Mouse (Mus musculus): ENCODE measurements around the gene Depdc1b. TPM values are rescaled to one million over a fixed set of nuclear protein-coding genes. Genes with fewer than 3 reads are reported as not detected.

Gene Depdc1b
- polyA plus RNA-seq, 1 experiment from 2014 or later = 4.0 TPM

GRCm38 (mm10) chr13:108335257-108336003, 19.3 kb downstream of the Depdc1b start:
- H3K9ac ChIP-seq = no peak overlapping the region
- no peak for ATAC-seq (ENCODE audit: extremely low read depth, insufficient number of reproducible peaks, low FRiP score, low TSS enrichment)
- WGBS = 76% methylated on average over 15 of the region's 15 CpGs
- no peak overlapping the region for H3K27ac ChIP-seq (replicated peaks)
- peaks cover 4% of the 10 kb centered on the region; the same call in 1 of the 2 replicates for H3K36me3 ChIP-seq
- no peaks in the 10 kb centered on the region for H3K9me3 ChIP-seq
- H3K4me3 ChIP-seq = no peak overlapping the region
- no peak overlapping the region for H3K4me2 ChIP-seq
- no peaks in the 10 kb centered on the region for H3K27me3 ChIP-seq (replicated peaks)
- H3K4me1 ChIP-seq = 0 out of 2 replicates have a peak, but pooled peaks cover 5% of the 10 kb centered on the region

GRCm38 (mm10) chr13:108336192-108336591, 20.1 kb downstream of the Depdc1b start:
- ATAC-seq (ENCODE audit: extremely low read depth, insufficient number of reproducible peaks, low FRiP score, low TSS enrichment) = no peak
- Histone ChIP-seq H3K4me1 (0 out of 2 replicates have a peak, but pooled peaks cover 5% of the 10 kb centered on the region), H3K27ac (replicated peaks) (no peak overlapping the region), H3K9me3 (no peaks in the 10 kb centered on the region), H3K4me3 (no peak overlapping the region), H3K27me3 (replicated peaks) (no peaks in the 10 kb centered on the region), H3K36me3 (peaks cover 4% of the 10 kb centered on the region; the same call in 1 of the 2 replicates), H3K4me2 (no peak overlapping the region), H3K9ac (no peak overlapping the region)
- WGBS = 87% methylated on average over 11 of the region's 11 CpGs

- no peak overlapping the region for H3K9ac ChIP-seq
- ATAC-seq (ENCODE audit: extremely low read depth, insufficient number of reproducible peaks, low FRiP score, low TSS enrichment) = no peak
- no peaks in the 10 kb centered on the region for H3K27me3 ChIP-seq (replicated peaks)
- no peak overlapping the region for H3K4me2 ChIP-seq
- H3K4me3 ChIP-seq = no peak overlapping the region
- no peaks in the 10 kb centered on the region for H3K36me3 ChIP-seq
- H3K27ac ChIP-seq (replicated peaks) = no peak overlapping the region
- 0 out of 2 replicates have a peak, but pooled peaks cover 5% of the 10 kb centered on the region for H3K4me1 ChIP-seq
- 82% methylated on average over 6 of the region's 6 CpGs for WGBS
- no peaks in the 10 kb centered on the region for H3K9me3 ChIP-seq
These were observed 21.2 kb downstream of the Depdc1b start for GRCm38 (mm10) chr13:108337340-108337739.

- no peaks in the 10 kb centered on the region for H3K9me3 ChIP-seq
These were observed 22.1 kb downstream of the Depdc1b start for GRCm38 (mm10) chr13:108338076-108338836.

DNA sequence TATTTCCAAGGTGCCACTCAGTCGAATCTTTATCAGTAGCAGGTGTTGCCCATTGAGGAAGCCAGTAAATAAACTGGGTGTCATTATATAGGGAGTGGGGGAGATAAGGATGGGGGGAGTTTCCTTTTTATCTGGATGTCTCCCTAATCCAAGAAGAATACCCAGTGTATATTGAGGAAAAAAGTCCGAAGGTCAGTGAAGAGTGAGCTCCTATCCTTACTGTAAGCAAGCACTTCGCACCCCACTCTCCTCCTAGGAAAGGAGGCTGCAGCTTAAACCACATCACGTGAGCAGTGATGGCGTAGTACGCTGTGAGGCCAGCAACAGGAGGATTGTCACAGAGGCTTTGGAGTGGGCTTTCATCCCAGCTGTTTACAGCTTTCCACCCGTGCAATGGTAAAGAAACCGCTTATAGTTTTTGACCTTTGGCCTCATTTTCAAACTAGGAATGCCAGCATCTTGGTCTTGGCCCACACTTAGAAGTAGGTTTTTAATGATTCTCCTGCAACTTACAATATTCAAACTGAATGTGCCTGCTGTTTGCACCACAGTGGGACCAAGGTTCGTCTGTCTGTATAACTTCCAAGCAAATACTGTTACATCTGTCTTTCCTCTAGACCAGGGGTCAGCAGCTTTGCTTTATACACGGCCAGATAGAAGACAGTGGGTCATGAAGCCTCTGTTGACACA, 23.9 kb downstream of the Depdc1b start:
- Histone ChIP-seq H3K4me3 (no peak overlapping the region), H3K4me1 (0 out of 2 replicates have a peak, but pooled peaks cover 5% of the 10 kb centered on the region), H3K27me3 (replicated peaks) (no peaks in the 10 kb centered on the region), H3K36me3 (no peaks in the 10 kb centered on the region), H3K27ac (replicated peaks) (no peak overlapping the region), H3K9ac (no peak overlapping the region), H3K9me3 (no peaks in the 10 kb centered on the region), H3K4me2 (no peak overlapping the region)
- ATAC-seq (ENCODE audit: extremely low read depth, insufficient number of reproducible peaks, low FRiP score, low TSS enrichment) = no peak
- 78% methylated on average over 10 of the region's 10 CpGs for WGBS

More at GRCm38 (mm10) chr13:108338076-108338836, 22.1 kb downstream of the Depdc1b start:
- no peak for ATAC-seq (ENCODE audit: extremely low read depth, insufficient number of reproducible peaks, low FRiP score, low TSS enrichment)
- H3K36me3 ChIP-seq = no peaks in the 10 kb centered on the region
- no peak overlapping the region for H3K27ac ChIP-seq (replicated peaks)
- WGBS = 73% methylated on average over 7 of the region's 7 CpGs
- H3K4me3 ChIP-seq = no peak overlapping the region
- H3K9ac ChIP-seq = no peak overlapping the region
- H3K4me2 ChIP-seq = no peak overlapping the region
- H3K27me3 ChIP-seq (replicated peaks) = no peaks in the 10 kb centered on the region
- 0 out of 2 replicates have a peak, but pooled peaks cover 5% of the 10 kb centered on the region for H3K4me1 ChIP-seq

DNA sequence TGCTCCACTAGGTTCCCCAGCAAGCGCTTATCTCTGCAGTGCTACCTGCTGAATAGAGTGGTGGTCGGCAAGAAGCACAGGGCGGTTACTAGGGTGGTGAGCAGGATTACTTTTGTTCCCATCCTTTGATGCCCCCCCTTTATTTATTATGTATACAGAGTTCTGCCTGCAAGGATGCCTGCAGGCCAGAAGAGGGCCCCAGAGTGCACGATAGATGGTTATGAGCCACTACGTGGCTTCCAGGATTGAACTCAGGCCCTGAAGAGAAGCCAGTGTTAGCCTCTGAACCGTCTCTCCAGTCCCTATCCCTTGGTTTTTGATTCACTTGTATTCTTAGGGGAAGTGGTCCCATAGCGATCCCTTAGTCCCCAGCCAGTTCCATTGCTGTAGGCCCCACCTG, 25.5 kb downstream of the Depdc1b start:
- 69% methylated on average over 7 of the region's 7 CpGs for WGBS
- H3K27ac ChIP-seq (replicated peaks) = no peak overlapping the region
- H3K36me3 ChIP-seq = no peaks in the 10 kb centered on the region
- H3K4me2 ChIP-seq = no peak overlapping the region
- no peak overlapping the region for H3K9ac ChIP-seq
- H3K27me3 ChIP-seq (replicated peaks) = no peaks in the 10 kb centered on the region
- H3K4me1 ChIP-seq = no peaks in the 10 kb centered on the region
- no peak overlapping the region for H3K4me3 ChIP-seq
- ATAC-seq (ENCODE audit: extremely low read depth, insufficient number of reproducible peaks, low FRiP score, low TSS enrichment) = no peak
- no peaks in the 10 kb centered on the region for H3K9me3 ChIP-seq

GRCm38 (mm10) chr13:108345756-108346155, 29.6 kb downstream of the Depdc1b start:
- H3K4me3 ChIP-seq = no peak overlapping the region
- H3K4me2 ChIP-seq = no peak overlapping the region
- no peak overlapping the region for H3K9ac ChIP-seq
- no peaks in the 10 kb centered on the region for H3K36me3 ChIP-seq
- H3K27ac ChIP-seq (replicated peaks) = no peak overlapping the region
- WGBS = 68% methylated on average over 4 of the region's 4 CpGs
- no peaks in the 10 kb centered on the region for H3K9me3 ChIP-seq
- no peaks in the 10 kb centered on the region for H3K4me1 ChIP-seq
- no peaks in the 10 kb centered on the region for H3K27me3 ChIP-seq (replicated peaks)
- ATAC-seq (ENCODE audit: extremely low read depth, insufficient number of reproducible peaks, low FRiP score, low TSS enrichment) = no peak

- no peak overlapping the region for H3K4me2 ChIP-seq
- no peak for ATAC-seq (ENCODE audit: extremely low read depth, insufficient number of reproducible peaks, low FRiP score, low TSS enrichment)
- no peaks in the 10 kb centered on the region for H3K27me3 ChIP-seq (replicated peaks)
- no peaks in the 10 kb centered on the region for H3K4me1 ChIP-seq
- 51% methylated on average over 4 of the region's 4 CpGs for WGBS
- no peaks in the 10 kb centered on the region for H3K36me3 ChIP-seq
- no peak overlapping the region for H3K27ac ChIP-seq (replicated peaks)
- H3K9me3 ChIP-seq = no peaks in the 10 kb centered on the region
- H3K9ac ChIP-seq = no peak overlapping the region
- no peak overlapping the region for H3K4me3 ChIP-seq
These were observed 30.9 kb downstream of the Depdc1b start for GRCm38 (mm10) chr13:108347016-108347415.

GRCm38 (mm10) chr13:108349624-108350023, 33.5 kb downstream of the Depdc1b start:
- H3K36me3 ChIP-seq = no peaks in the 10 kb centered on the region
- H3K27me3 ChIP-seq (replicated peaks) = no peaks in the 10 kb centered on the region
- H3K4me3 ChIP-seq = no peak overlapping the region
- no peak overlapping the region for H3K4me2 ChIP-seq
- no peaks in the 10 kb centered on the region for H3K9me3 ChIP-seq
- H3K9ac ChIP-seq = no peak overlapping the region
- WGBS = 63% methylated on average over 5 of the region's 5 CpGs
- H3K27ac ChIP-seq (replicated peaks) = no peak overlapping the region
- no peaks in the 10 kb centered on the region for H3K4me1 ChIP-seq
- no peak for ATAC-seq (ENCODE audit: extremely low read depth, insufficient number of reproducible peaks, low FRiP score, low TSS enrichment)

DNA sequence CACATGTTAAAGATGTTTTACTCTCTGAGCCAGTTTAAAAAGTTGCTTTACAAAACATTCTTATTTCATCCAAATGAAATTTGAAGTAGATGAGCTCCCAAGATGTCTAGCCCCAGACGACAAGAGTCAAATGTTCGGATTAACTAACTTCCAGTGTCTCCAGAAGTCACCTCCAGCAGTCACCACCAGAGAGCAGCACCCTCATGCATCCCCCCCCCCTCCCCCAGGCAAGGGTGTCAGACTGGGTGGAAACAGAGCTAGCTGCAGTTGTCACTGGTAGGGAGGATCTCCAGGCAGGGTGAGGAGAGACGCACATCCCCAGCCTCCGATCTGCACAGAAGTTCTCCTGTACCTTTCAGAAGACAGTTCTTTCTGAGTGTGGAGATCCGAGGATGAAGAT, 37.6 kb downstream of the Depdc1b start:
- ATAC-seq (ENCODE audit: extremely low read depth, insufficient number of reproducible peaks, low FRiP score, low TSS enrichment) = no peak
- H3K9ac ChIP-seq = no peak overlapping the region
- H3K9me3 ChIP-seq = no peaks in the 10 kb centered on the region
- no peak overlapping the region for H3K27ac ChIP-seq (replicated peaks)
- H3K4me2 ChIP-seq = no peak overlapping the region
- no peaks in the 10 kb centered on the region for H3K36me3 ChIP-seq
- H3K4me1 ChIP-seq = no peaks in the 10 kb centered on the region
- H3K27me3 ChIP-seq (replicated peaks) = no peaks in the 10 kb centered on the region
- 63% methylated on average over 5 of the region's 5 CpGs for WGBS
- H3K4me3 ChIP-seq = no peak overlapping the region

DNA sequence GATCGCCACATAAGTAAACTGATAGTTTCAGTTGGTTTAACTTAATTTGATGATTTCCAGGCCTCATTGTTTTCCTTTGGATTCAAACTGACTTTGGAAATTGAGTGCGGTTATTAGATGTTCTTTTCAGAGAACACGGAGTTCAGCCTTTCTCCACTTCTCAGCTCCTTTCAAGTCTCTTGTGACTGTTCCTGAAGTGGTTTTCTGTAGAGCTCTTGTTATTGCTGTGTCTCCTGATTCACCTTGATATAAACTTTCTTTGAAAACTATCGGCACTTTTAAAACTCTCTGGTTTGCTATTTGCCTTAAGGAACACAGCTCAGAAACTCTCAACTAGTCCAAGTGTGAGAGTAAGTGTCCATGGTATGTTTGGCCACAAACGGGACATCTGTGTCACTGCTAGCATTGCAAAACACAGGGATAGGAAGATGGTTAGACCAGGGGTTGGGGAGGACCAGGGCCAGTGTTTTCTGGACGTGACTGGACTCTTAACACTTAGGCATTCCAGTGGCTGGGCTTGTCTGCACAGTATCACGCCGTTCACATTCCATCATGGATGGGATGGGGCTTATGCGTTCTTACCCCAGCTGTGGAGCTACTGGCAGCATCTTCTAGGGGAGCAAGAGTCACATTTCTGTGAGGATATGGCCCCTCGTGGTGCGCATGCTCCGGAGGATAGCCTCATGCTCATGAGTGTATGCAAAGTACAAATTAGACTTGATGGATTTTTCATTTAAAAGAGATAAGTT, 38.8 kb downstream of the Depdc1b start:
- ATAC-seq (ENCODE audit: extremely low read depth, insufficient number of reproducible peaks, low FRiP score, low TSS enrichment) = no peak
- WGBS = 68% methylated on average over 12 of the region's 12 CpGs
- Histone ChIP-seq H3K9ac (no peak overlapping the region), H3K36me3 (no peaks in the 10 kb centered on the region), H3K4me3 (no peak overlapping the region), H3K4me1 (no peaks in the 10 kb centered on the region), H3K9me3 (no peaks in the 10 kb centered on the region), H3K4me2 (no peak overlapping the region), H3K27ac (replicated peaks) (no peak overlapping the region), H3K27me3 (replicated peaks) (no peaks in the 10 kb centered on the region)

Data from heart, embryonic 13.5 days (tissue).